Mouse (Mus musculus) lung, postnatal 0 days (tissue): ENCODE measurements around the gene Rpl21.

ENCODE experiments used
- CTCF ChIP-seq: IDR thresholded peaks from 2 replicates; pipeline ENCODE4 v1.5.1; 2016; ENCODE audit warnings: antibody characterized with exemption, mild to moderate bottlenecking
- EP300 ChIP-seq: IDR thresholded peaks from 2 replicates; pipeline ENCODE4 v1.6.1; 2016; ENCODE audit warnings: antibody characterized with exemption, mild to moderate bottlenecking, control low read depth

GRCm38 (mm10) chr5:146883053-146883452 is 50.4 kb downstream of the Rpl21 start:
- peak; percentile 45 for TF ChIP-seq CTCF
- TF ChIP-seq EP300, result no peak
